Mouse (Mus musculus) frontal cortex, adult 2 months (tissue): ENCODE measurements around the gene Olfr338. TPM values are rescaled to one million over a fixed set of nuclear protein-coding genes. Genes with fewer than 3 reads are reported as not detected.
"Not testable (repeated sequence)": the region's sequence is repeated elsewhere in the genome, so short reads cannot be mapped to it uniquely, and the experiment has no call there.

Experiments
- DNase-seq, 2 experiments: peaks; one replicate each; pipeline ENCODE4 v3.0.0; 2022; ENCODE audit warnings: low spot score in 1 of 2; ENCODE audit errors: extremely low spot score in 1 of 2
- polyA plus RNA-seq: library from polyadenylated mRNA; depleted of rRNA; stranded (reverse); fragments of >200 nt; gene quantifications from 2 replicates; pipeline ENCODE4 v1.2.3, GENCODE M21; 2012; rRNA removed

The Olfr338 gene
- polyA plus RNA-seq, result 0.02 TPM in 1 of 2 replicates, not detected in the other

DNA sequence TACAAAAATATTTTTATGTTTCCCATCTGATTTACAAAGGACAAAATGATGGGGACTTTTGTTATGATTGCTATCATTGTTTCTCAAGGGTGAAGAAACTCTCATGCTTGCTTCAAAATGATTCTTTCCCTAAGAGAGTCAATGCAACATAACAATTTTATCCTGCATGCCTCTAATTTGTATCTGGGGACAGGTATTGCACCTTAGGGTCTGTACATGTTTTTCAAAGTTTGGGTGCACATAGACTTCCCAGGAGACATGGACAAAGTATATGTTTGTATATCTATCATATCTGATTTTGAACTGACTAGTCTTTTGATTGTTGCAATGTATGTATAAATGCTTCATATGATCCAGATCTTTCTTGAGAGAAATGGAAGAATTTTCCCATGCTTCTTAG is at the start of gene Olfr338:
TSS of gene Olfr338 (plus strand) at position 301 of the 400 bp plus-strand sequence.
- DNase-seq, result no peak

DNA sequence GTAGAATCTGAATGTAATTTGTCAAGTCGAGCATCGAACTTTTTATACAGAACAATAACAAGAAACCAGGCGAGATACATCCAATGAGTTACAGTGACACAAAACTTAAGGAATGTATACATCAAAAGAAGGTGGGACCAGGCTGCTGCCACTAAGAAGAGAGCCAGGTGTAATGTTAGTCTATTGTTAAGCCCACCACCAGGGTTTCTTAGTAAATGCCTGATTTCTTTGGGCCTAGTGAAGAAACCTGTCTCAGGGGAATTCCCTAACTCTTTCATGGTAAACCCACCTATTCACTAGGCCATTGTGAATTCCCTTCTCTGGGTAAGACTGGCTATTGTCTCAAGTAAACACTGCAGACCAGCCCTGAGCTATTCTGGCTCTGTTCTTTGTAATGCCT is 41.9 kb downstream of the Olfr338 start:
- not testable (repeated sequence) for DNase-seq

DNA sequence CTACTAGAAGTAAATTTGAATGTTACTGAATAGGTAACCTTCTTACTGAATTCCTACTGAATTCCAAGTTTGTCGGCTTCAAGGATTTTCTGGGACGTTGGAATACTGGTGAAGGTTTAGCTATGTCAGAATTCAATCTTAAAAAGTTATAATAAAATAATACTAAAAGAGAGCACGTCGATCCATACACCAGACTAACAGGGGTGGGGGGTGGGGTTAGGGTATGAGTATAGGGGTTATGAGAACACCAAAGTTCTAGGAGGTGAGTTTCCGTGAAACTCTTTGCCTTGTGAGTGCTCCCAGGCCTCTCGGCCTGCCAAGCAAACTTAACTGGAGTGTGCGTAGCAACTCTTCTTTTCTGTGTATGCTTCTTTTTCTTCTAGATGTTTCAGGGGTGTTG is 42.3 kb downstream of the Olfr338 start:
- not testable (repeated sequence) for DNase-seq

DNA sequence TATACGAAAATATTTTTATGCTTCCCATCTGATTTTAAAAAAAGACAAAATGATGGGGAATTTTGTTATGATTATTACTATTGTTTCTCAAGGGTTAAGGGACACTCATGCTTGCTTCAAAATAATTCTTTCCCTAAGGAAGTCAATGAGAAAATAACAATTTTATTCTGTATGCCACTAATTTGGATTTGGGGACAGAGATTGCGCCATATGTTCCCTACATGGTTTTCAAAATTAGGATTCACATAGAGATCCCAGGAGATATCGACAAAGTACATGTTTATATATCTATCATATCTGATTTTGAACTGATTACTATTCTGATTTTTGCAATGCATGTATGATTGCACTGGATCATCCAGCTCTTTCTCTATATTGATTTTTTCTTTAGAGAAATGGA is 45.3 kb downstream of the Olfr338 start, which contains the start of gene Olfr339:
TSS of gene Olfr339 (plus strand) at position 301 of the 400 bp plus-strand sequence.
- no peak for DNase-seq

Other genes starting within 250 kb of the Olfr338 start
- 16.2 and 18.7 TPM in 2 replicates for gene Mrrf, start 237.1 kb upstream of the Olfr338 start, polyA plus RNA-seq
- gene Rbm18, start 236.7 kb upstream of the Olfr338 start, polyA plus RNA-seq, result 52.4 and 55.6 TPM in 2 replicates
- 14.1 and 16.0 TPM in 2 replicates for gene Ptgs1, start 143.1 kb upstream of the Olfr338 start, polyA plus RNA-seq
- gene Olfr339, start 45.4 kb downstream of the Olfr338 start, polyA plus RNA-seq, result not detected in 2 replicates
- not detected in 2 replicates for gene Olfr340, start 79.1 kb downstream of the Olfr338 start, polyA plus RNA-seq
- gene Olfr341, start 108.9 kb downstream of the Olfr338 start, polyA plus RNA-seq, result not detected in 2 replicates
- not detected in 2 replicates for gene Olfr342, start 151.5 kb downstream of the Olfr338 start, polyA plus RNA-seq
- gene Olfr344, start 193.1 kb downstream of the Olfr338 start, polyA plus RNA-seq, result not detected in 2 replicates